Mouse (Mus musculus) embryonic facial prominence, embryonic 13.5 days (tissue): ENCODE results near the gene Ces1c. TPM values are rescaled to one million over a fixed set of nuclear protein-coding genes. Genes with fewer than 3 reads are reported as not detected.

ENCODE experiments used
- ATAC-seq: fragments of 200-750 bp; cut with Nextera tagmentation; 2 replicates; pipeline ENCODE4 v1.8.0; 2017; ENCODE audit warnings: low read depth; ENCODE audit not compliant: insufficient number of reproducible peaks, insufficient read depth, low FRiP score, low TSS enrichment
- H3K27ac ChIP-seq: fragments of 300-500 bp; sonication (generic); 2 replicates; pipeline ENCODE4 v1.5.1; 2015; ENCODE audit warnings: moderate library complexity, mild to moderate bottlenecking, inconsistent platforms
- H3K27me3 ChIP-seq: fragments of 300-500 bp; sonication (generic); 2 replicates; pipeline ENCODE4 v1.6.1; 2015; ENCODE audit warnings: mild to moderate bottlenecking, inconsistent platforms
- H3K36me3 ChIP-seq: fragments of 300-500 bp; sonication (generic); 2 replicates; pipeline ENCODE4 v1.6.1; 2015; ENCODE audit warnings: mild to moderate bottlenecking, inconsistent platforms
- H3K4me1 ChIP-seq: fragments of 300-500 bp; sonication (generic); 2 replicates; pipeline ENCODE4 v1.6.1; 2015; ENCODE audit warnings: inconsistent platforms
- H3K4me2 ChIP-seq: fragments of 300-500 bp; sonication (generic); 2 replicates; pipeline ENCODE4 v1.6.1; 2015; ENCODE audit warnings: moderate library complexity, mild to moderate bottlenecking, inconsistent platforms
- H3K4me3 ChIP-seq: fragments of 300-500 bp; sonication (generic); 2 replicates; pipeline ENCODE4 v1.5.1; 2015; ENCODE audit warnings: mild to moderate bottlenecking, inconsistent platforms
- H3K9ac ChIP-seq: fragments of 300-500 bp; sonication (generic); 2 replicates; pipeline ENCODE4 v1.6.1; 2015; ENCODE audit warnings: mild to moderate bottlenecking, inconsistent platforms
- H3K9me3 ChIP-seq: fragments of 300-500 bp; sonication (generic); 2 replicates; pipeline ENCODE4 v1.6.1; 2016; ENCODE audit warnings: inconsistent platforms
- WGBS: fragments of 180-500 bp; shearing (Covaris S2); methylation state at CpG from one replicate; pipeline ENCODE4 v1.1.7; 2015; ENCODE audit warnings: mixed read lengths; 5-methylcytosine and 5-hydroxymethylcytosine counted together
- polyA plus RNA-seq: library from polyadenylated mRNA; unstranded; fragments of >200 nt; fragmentation: Nextera tagmentation; extraction: Ambion mirVana; gene quantifications from 2 replicates; pipeline ENCODE4 v1.2.1, GENCODE M21; 2015

Ces1c gene
- polyA plus RNA-seq: 0.17 TPM in 1 of 2 replicates, not detected in the other

GRCm38 (mm10) chr8:93131233-93131980 is at the start of gene Ces1c:
Ces1c (minus strand) TSS chr8:93131283.
- ATAC-seq: no peak
- H3K27me3 ChIP-seq: no peaks in the 10 kb centered on the region

DNA sequence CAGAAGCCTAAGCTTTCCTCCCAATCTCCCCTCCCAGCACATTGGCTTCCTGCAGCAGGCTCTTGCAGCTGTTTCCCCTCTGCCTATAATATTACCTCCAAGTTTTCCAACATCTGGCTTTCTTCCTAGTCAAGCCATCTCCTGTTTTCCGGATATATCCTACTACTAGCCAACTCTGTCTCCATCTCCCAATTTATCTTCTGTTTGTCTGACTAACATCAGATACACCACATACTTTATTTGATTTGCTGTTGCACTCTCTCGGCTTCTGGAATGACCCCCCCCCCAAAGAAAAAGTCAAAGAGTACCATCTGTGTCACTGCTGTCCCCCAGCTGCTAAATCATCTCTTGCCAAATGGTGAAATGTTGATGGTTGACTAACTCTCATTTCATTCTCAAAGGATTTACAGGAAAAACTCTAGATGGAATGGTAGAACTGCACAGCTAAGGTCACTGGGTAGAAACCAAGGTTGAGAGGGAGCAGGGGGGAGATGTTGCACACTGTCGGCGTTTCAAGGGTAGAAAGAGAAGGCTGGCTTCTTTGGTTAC is 49.6 kb upstream of the Ces1c start:
- Histone ChIP-seq H3K4me2 (no peak overlapping the region), H3K4me1 (no peaks in the 10 kb centered on the region), H3K4me3 (no peak overlapping the region), H3K36me3 (no peaks in the 10 kb centered on the region), H3K9ac (no peak overlapping the region), H3K27me3 (no peaks in the 10 kb centered on the region), H3K27ac (no peak overlapping the region), H3K9me3 (no peaks in the 10 kb centered on the region)
- 61% methylated on average over 4 of the region's 4 CpGs for WGBS
- ATAC-seq: no peak

More at GRCm38 (mm10) chr8:93131233-93131980, at the start of gene Ces1c:
- WGBS: 86% methylated on average over 3 of the region's 3 CpGs
- H3K4me3 ChIP-seq: no peak within 1 kb of the TSS
- no peak within 1 kb of the TSS for H3K4me2 ChIP-seq
- no peaks in the 10 kb centered on the region for H3K36me3 ChIP-seq
- no peak within 1 kb of the TSS for H3K9ac ChIP-seq
- H3K4me1 ChIP-seq: no peaks in the 10 kb centered on the region
- no peak within 1 kb of the TSS for H3K27ac ChIP-seq
- no peaks in the 10 kb centered on the region for H3K9me3 ChIP-seq

GRCm38 (mm10) chr8:93176593-93176992 is 45.5 kb upstream of the Ces1c start:
- Histone ChIP-seq H3K4me3 (no peak overlapping the region), H3K27ac (no peak overlapping the region), H3K4me1 (no peaks in the 10 kb centered on the region), H3K9me3 (no peaks in the 10 kb centered on the region), H3K36me3 (no peaks in the 10 kb centered on the region), H3K27me3 (no peaks in the 10 kb centered on the region), H3K9ac (no peak overlapping the region), H3K4me2 (no peak overlapping the region)
- 32% methylated on average over 1 of the region's 1 CpGs for WGBS
- ATAC-seq: no peak

DNA sequence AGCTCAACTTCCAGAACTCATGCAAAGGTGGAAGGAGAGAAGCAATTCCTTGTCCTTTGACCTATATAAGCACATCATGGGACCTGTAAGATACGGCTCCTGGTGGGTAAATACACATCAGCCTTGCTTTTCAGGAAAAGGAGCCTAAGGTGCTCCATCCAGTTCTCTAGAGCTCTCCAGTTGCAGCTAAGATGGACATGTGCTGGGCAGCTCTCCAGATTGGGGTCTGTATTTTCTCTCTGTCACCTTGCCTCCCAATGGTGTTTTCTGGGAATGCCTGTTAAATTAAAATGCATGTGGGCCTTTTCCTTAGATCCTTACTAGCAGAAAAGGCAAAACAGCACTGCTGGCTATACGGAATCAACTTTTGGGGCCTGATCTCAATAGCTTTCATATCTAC is 43.5 kb upstream of the Ces1c start:
- no peak for ATAC-seq

GRCm38 (mm10) chr8:93171846-93172590 is 40.9 kb upstream of the Ces1c start:
- Histone ChIP-seq H3K4me2 (no peak overlapping the region), H3K27ac (no peak overlapping the region), H3K4me3 (no peak overlapping the region), H3K27me3 (no peaks in the 10 kb centered on the region), H3K9me3 (no peaks in the 10 kb centered on the region), H3K36me3 (no peaks in the 10 kb centered on the region), H3K4me1 (no peaks in the 10 kb centered on the region), H3K9ac (no peak overlapping the region)
- ATAC-seq: no peak
- WGBS: 60% methylated on average over 1 of the region's 1 CpGs

More for the DNA sequence above, 43.5 kb upstream of the Ces1c start:
- no peaks in the 10 kb centered on the region for H3K9me3 ChIP-seq
- no peak overlapping the region for H3K27ac ChIP-seq
- H3K4me1 ChIP-seq: no peaks in the 10 kb centered on the region
- H3K27me3 ChIP-seq: no peaks in the 10 kb centered on the region
- no peak overlapping the region for H3K4me3 ChIP-seq
- 85% methylated on average over 2 of the region's 2 CpGs for WGBS
- no peak overlapping the region for H3K9ac ChIP-seq
- H3K4me2 ChIP-seq: no peak overlapping the region
- H3K36me3 ChIP-seq: no peaks in the 10 kb centered on the region

GRCm38 (mm10) chr8:93163363-93163762 is 32.3 kb upstream of the Ces1c start:
- no peak overlapping the region for H3K27ac ChIP-seq
- no peaks in the 10 kb centered on the region for H3K9me3 ChIP-seq
- no peak for ATAC-seq
- H3K4me2 ChIP-seq: no peak overlapping the region
- H3K27me3 ChIP-seq: no peaks in the 10 kb centered on the region
- H3K4me1 ChIP-seq: no peaks in the 10 kb centered on the region
- no peak overlapping the region for H3K4me3 ChIP-seq
- 88% methylated on average over 1 of the region's 1 CpGs for WGBS
- H3K9ac ChIP-seq: no peak overlapping the region
- H3K36me3 ChIP-seq: no peaks in the 10 kb centered on the region

DNA sequence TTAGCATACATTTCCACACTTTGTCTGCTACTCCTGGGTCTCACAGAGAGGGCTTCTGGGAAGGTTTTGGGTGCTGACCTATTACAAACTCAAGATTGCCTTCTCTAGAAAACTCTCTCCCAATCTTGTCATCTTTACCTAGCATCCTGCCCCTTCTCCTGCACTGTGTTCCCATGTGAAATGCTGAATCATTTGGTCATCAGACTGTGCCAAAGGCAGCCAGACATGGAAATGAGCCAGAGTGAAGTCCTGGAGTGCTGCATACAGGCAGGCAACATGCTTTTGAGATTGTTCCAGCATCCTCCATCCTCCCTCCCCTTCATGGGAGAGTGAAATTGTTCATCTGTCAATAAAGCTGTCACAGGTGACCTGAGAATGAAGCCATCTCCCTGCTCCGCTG is 20.3 kb upstream of the Ces1c start:
- H3K9ac ChIP-seq: no peak overlapping the region
- H3K4me3 ChIP-seq: no peak overlapping the region
- H3K36me3 ChIP-seq: no peaks in the 10 kb centered on the region
- H3K27me3 ChIP-seq: no peaks in the 10 kb centered on the region
- H3K9me3 ChIP-seq: no peaks in the 10 kb centered on the region
- ATAC-seq: no peak
- H3K4me2 ChIP-seq: no peak overlapping the region
- no peak overlapping the region for H3K27ac ChIP-seq
- no peaks in the 10 kb centered on the region for H3K4me1 ChIP-seq
- 100% methylated on average over 1 of the region's 1 CpGs for WGBS

DNA sequence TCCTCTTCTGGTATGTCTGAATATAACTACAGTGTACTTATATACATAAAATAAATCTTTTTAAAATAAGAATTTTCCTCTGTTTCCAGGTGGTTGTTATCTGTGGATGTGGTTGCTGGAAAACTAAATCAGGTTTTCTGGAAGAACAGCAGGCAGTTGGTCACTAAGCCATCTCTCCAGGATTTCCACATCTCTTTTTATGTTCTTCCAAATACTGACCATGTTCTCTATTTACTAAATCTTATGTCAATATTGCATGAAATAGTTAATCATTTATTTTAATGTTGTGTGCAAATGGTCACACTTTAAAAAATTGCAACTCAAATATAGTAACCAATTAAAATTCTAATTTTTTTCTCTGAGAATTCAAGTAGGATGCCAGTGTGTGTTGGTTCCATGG is 16.2 kb upstream of the Ces1c start:
- H3K4me3 ChIP-seq: no peak overlapping the region
- no peak overlapping the region for H3K9ac ChIP-seq
- no peaks in the 10 kb centered on the region for H3K4me1 ChIP-seq
- ATAC-seq: no peak
- no peaks in the 10 kb centered on the region for H3K9me3 ChIP-seq
- no peak overlapping the region for H3K4me2 ChIP-seq
- H3K27ac ChIP-seq: no peak overlapping the region
- no peaks in the 10 kb centered on the region for H3K27me3 ChIP-seq
- H3K36me3 ChIP-seq: no peaks in the 10 kb centered on the region

- H3K4me3 ChIP-seq: no peak overlapping the region
- H3K27me3 ChIP-seq: no peaks in the 10 kb centered on the region
- H3K9ac ChIP-seq: no peak overlapping the region
- no peak overlapping the region for H3K27ac ChIP-seq
- H3K4me2 ChIP-seq: no peak overlapping the region
- WGBS: 54% methylated on average over 1 of the region's 1 CpGs
- no peak for ATAC-seq
- no peaks in the 10 kb centered on the region for H3K9me3 ChIP-seq
- no peaks in the 10 kb centered on the region for H3K36me3 ChIP-seq
- no peaks in the 10 kb centered on the region for H3K4me1 ChIP-seq
Observed at GRCm38 (mm10) chr8:93140696-93141095, 9.6 kb upstream of the Ces1c start.

DNA sequence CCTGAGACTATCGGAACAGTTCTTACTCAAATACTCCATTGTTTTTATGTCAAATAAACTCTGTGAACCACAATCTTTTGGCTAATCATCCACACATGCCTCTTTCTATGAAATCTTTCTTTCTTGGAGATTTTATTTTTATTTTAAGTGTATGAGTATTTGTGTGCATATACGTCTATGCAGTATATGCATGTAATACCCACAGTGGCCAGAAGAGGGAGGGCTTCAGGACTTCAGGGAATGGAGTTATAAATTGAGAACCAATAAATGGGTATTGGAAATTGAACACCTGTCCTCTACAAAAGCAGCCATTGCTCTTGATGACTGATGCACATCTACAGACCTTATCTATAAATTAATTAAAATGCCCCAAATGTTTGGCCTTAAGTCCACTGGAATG is 1.1 kb upstream of the Ces1c start:
- H3K9ac ChIP-seq: no peak overlapping the region
- H3K4me1 ChIP-seq: no peaks in the 10 kb centered on the region
- no peak for ATAC-seq
- 85% methylated on average over 2 of the region's 2 CpGs for WGBS
- H3K36me3 ChIP-seq: no peaks in the 10 kb centered on the region
- H3K27me3 ChIP-seq: no peaks in the 10 kb centered on the region
- no peak overlapping the region for H3K4me3 ChIP-seq
- H3K4me2 ChIP-seq: no peak overlapping the region
- no peak overlapping the region for H3K27ac ChIP-seq
- H3K9me3 ChIP-seq: no peaks in the 10 kb centered on the region

DNA sequence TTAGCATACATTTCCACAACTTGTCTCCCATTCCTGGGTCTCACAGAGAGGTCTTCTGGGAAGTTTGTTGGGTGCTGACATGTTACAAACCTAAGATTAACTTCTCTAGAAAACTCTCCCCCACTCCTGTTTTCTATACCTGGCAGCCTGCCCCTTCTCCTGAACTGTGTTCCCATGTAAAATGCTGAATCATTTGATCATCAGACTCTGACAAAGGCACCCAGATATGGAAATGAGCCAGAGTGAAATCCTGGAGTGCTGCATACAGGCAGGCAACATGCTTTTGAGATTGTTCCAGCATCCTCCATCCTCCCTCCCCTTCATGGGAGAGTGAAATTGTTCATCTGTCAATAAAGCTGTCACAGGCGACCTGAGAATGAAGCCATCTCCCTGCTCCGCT is 4.6 kb downstream of the Ces1c start:
- Histone ChIP-seq H3K4me3 (no peak overlapping the region), H3K27ac (no peak overlapping the region), H3K4me1 (no peaks in the 10 kb centered on the region), H3K4me2 (no peak overlapping the region), H3K36me3 (no peaks in the 10 kb centered on the region), H3K27me3 (no peaks in the 10 kb centered on the region), H3K9me3 (no peaks in the 10 kb centered on the region), H3K9ac (no peak overlapping the region)
- ATAC-seq: no peak
- 86% methylated on average over 2 of the region's 2 CpGs for WGBS

GRCm38 (mm10) chr8:93122005-93122404 is 9.1 kb downstream of the Ces1c start:
- WGBS: 91% methylated on average over 1 of the region's 1 CpGs
- Histone ChIP-seq H3K9ac (no peak overlapping the region), H3K4me2 (no peak overlapping the region), H3K36me3 (no peaks in the 10 kb centered on the region), H3K4me3 (no peak overlapping the region), H3K27ac (no peak overlapping the region), H3K9me3 (no peaks in the 10 kb centered on the region), H3K4me1 (no peaks in the 10 kb centered on the region), H3K27me3 (no peaks in the 10 kb centered on the region)
- ATAC-seq: no peak
